Mouse (Mus musculus) liver, postnatal 0 days (tissue): ENCODE measurements around the gene Slc22a14.

Source experiments
- CTCF ChIP-seq: sonication (generic); IDR thresholded peaks from 2 replicates; pipeline ENCODE4 v1.5.1; 2016; ENCODE audit warnings: antibody characterized with exemption, low read depth
- EP300 ChIP-seq: IDR thresholded peaks from 2 replicates; pipeline ENCODE4 v1.6.1; 2016; ENCODE audit warnings: antibody characterized with exemption, low read depth, mild to moderate bottlenecking

DNA sequence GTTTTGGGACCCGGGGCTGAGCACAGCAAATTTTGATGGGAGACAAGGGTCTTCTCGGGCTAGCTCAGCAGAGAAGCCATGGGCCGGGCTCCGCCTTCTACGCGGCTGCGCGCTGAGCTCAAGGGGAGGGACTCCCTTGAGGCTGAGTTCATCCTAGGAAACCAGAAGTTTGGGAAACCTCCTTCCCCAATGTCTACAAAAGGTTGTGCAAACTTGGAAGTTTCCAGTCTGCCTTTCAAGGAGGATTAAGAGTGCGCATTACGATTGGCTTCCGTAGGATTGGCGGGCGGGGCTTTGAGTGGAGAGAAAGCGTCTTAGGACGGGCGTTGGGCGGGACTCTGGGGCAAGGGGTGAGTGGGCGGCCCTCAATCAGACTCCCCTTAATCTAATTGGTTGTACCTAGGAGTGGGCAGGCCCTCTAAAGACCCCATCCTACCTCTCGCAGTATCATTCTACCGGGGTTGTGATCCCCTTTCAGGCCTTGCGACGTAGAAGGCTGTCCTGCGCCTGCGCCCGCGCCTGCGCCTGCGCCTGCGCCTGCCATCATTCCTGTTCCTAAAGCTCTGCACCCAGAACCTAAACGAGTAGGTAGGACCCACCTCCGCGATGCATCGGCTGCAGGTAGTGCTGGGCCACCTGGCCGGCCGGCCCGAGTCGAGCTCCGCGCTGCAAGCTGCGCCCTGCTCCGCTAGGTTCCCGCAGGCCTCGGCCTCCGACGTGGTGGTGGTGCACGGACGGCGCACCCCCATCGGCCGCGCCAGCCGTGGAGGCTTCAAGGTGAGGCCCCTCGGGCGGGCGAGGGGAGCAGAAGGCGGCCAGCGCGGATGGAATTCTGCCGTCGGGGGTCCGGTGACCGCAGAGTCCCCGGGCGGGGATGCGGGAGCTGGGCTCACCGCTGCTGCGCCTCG, 24.2 kb downstream of the Slc22a14 start, which contains the start of gene Myd88:
- TF ChIP-seq EP300 (peak; percentile 60; the same call in 1 of the 2 replicates), CTCF (no peak)
